Mouse (Mus musculus): ENCODE results near the gene Pnck. TPM values are rescaled to one million over a fixed set of nuclear protein-coding genes. Genes with fewer than 3 reads are reported as not detected.

Gene Pnck
- polyA plus RNA-seq, 1 experiment from 2014 or later, result 12.9 TPM

GRCm38 (mm10) chrX:73658936-73659574 is 862 bp downstream of the Pnck start:
- Histone ChIP-seq H3K27ac (replicated peaks in 1 of 2; ENCODE audit: control insufficient read depth in 1 of 2, insufficient read depth in 1 of 2, low read depth in 2 of 2, low read length in 2 of 2) (no peak overlapping the region), H3K4me1 (ENCODE audit: control insufficient read depth in 2 of 2, insufficient read depth in 2 of 2, low read length in 2 of 2) (no peaks in the 10 kb centered on the region; a peak in 1 of 4 replicates), H3K9me3 (ENCODE audit: control insufficient read depth, low read length) (no peaks in the 10 kb centered on the region), H3K4me2 (ENCODE audit: low read length) (peak overlapping the region; percentile 77), H3K36me3 (ENCODE audit: control insufficient read depth, insufficient read depth, low read length) (no peaks in the 10 kb centered on the region), H3K27me3 (ENCODE audit: control insufficient read depth, insufficient read depth, low read length) (no peaks in the 10 kb centered on the region), H3K4me3 (ENCODE audit: control insufficient read depth in 1 of 2, insufficient read depth in 1 of 2, low read depth in 1 of 2, low read length in 2 of 2) (peak overlapping the region; percentile 42 to 47), H3K9ac (ENCODE audit: low read length) (no peak overlapping the region; the same call in 1 of the 2 replicates)
- WGBS, result 64% methylated on average over 13 of the region's 13 CpGs
- peak; percentile 16; the same call in 1 of the 2 replicates for ATAC-seq (ENCODE audit: insufficient number of reproducible peaks, insufficient read depth, low FRiP score, low read depth)

- H3K4me2 ChIP-seq (ENCODE audit: low read length), result no peak overlapping the region
- 52% methylated on average over 7 of the region's 7 CpGs for WGBS
- no peaks in the 10 kb centered on the region for H3K36me3 ChIP-seq (ENCODE audit: control insufficient read depth, insufficient read depth, low read length)
- no peak overlapping the region for H3K4me3 ChIP-seq (ENCODE audit: control insufficient read depth in 1 of 2, insufficient read depth in 1 of 2, low read depth in 1 of 2, low read length in 2 of 2)
- no peaks in the 10 kb centered on the region; a peak in 1 of 4 replicates for H3K4me1 ChIP-seq (ENCODE audit: control insufficient read depth in 2 of 2, insufficient read depth in 2 of 2, low read length in 2 of 2)
- no peaks in the 10 kb centered on the region for H3K9me3 ChIP-seq (ENCODE audit: control insufficient read depth, low read length)
- H3K9ac ChIP-seq (ENCODE audit: low read length), result no peak overlapping the region
- H3K27me3 ChIP-seq (ENCODE audit: control insufficient read depth, insufficient read depth, low read length), result no peaks in the 10 kb centered on the region
- ATAC-seq (ENCODE audit: insufficient number of reproducible peaks, insufficient read depth, low FRiP score, low read depth), result no peak
- H3K27ac ChIP-seq (replicated peaks in 1 of 2; ENCODE audit: control insufficient read depth in 1 of 2, insufficient read depth in 1 of 2, low read depth in 2 of 2, low read length in 2 of 2), result no peak overlapping the region
Observed at GRCm38 (mm10) chrX:73658391-73658790, 1.5 kb downstream of the Pnck start.

GRCm38 (mm10) chrX:73655529-73655928 is 4.4 kb downstream of the Pnck start:
- no peaks in the 10 kb centered on the region for H3K9me3 ChIP-seq (ENCODE audit: control insufficient read depth, low read length)
- WGBS, result 54% methylated on average over 3 of the region's 3 CpGs
- no peaks in the 10 kb centered on the region for H3K36me3 ChIP-seq (ENCODE audit: control insufficient read depth, insufficient read depth, low read length)
- no peak overlapping the region for H3K9ac ChIP-seq (ENCODE audit: low read length)
- no peak for ATAC-seq (ENCODE audit: insufficient number of reproducible peaks, insufficient read depth, low FRiP score, low read depth)
- H3K4me3 ChIP-seq (ENCODE audit: control insufficient read depth in 1 of 2, insufficient read depth in 1 of 2, low read depth in 1 of 2, low read length in 2 of 2), result no peak overlapping the region
- no peak overlapping the region for H3K4me2 ChIP-seq (ENCODE audit: low read length)
- no peaks in the 10 kb centered on the region for H3K27me3 ChIP-seq (ENCODE audit: control insufficient read depth, insufficient read depth, low read length)
- H3K27ac ChIP-seq (replicated peaks in 1 of 2; ENCODE audit: control insufficient read depth in 1 of 2, insufficient read depth in 1 of 2, low read depth in 2 of 2, low read length in 2 of 2), result no peak overlapping the region
- H3K4me1 ChIP-seq (ENCODE audit: control insufficient read depth in 2 of 2, insufficient read depth in 2 of 2, low read length in 2 of 2), result no peaks in the 10 kb centered on the region; a peak in 1 of 4 replicates

GRCm38 (mm10) chrX:73654177-73654576 is 5.7 kb downstream of the Pnck start:
- Histone ChIP-seq H3K9ac (ENCODE audit: low read length) (no peak overlapping the region), H3K9me3 (ENCODE audit: control insufficient read depth, low read length) (no peaks in the 10 kb centered on the region), H3K27me3 (ENCODE audit: control insufficient read depth, insufficient read depth, low read length) (no peaks in the 10 kb centered on the region), H3K4me2 (ENCODE audit: low read length) (no peak overlapping the region), H3K4me1 (ENCODE audit: control insufficient read depth in 2 of 2, insufficient read depth in 2 of 2, low read length in 2 of 2) (no peaks in the 10 kb centered on the region), H3K4me3 (ENCODE audit: control insufficient read depth in 1 of 2, insufficient read depth in 1 of 2, low read depth in 1 of 2, low read length in 2 of 2) (no peak overlapping the region), H3K27ac (replicated peaks in 1 of 2; ENCODE audit: control insufficient read depth in 1 of 2, insufficient read depth in 1 of 2, low read depth in 2 of 2, low read length in 2 of 2) (no peak overlapping the region), H3K36me3 (ENCODE audit: control insufficient read depth, insufficient read depth, low read length) (no peaks in the 10 kb centered on the region)
- 12% methylated on average over 6 of the region's 6 CpGs for WGBS
- ATAC-seq (ENCODE audit: insufficient number of reproducible peaks, insufficient read depth, low FRiP score, low read depth), result no peak

GRCm38 (mm10) chrX:73653392-73653791 is 6.5 kb downstream of the Pnck start:
- H3K36me3 ChIP-seq (ENCODE audit: control insufficient read depth, insufficient read depth, low read length), result no peaks in the 10 kb centered on the region
- no peak overlapping the region for H3K27ac ChIP-seq (replicated peaks in 1 of 2; ENCODE audit: control insufficient read depth in 1 of 2, insufficient read depth in 1 of 2, low read depth in 2 of 2, low read length in 2 of 2)
- no peak for ATAC-seq (ENCODE audit: insufficient number of reproducible peaks, insufficient read depth, low FRiP score, low read depth)
- no peaks in the 10 kb centered on the region for H3K4me1 ChIP-seq (ENCODE audit: control insufficient read depth in 2 of 2, insufficient read depth in 2 of 2, low read length in 2 of 2)
- H3K4me2 ChIP-seq (ENCODE audit: low read length), result no peak overlapping the region
- H3K4me3 ChIP-seq (ENCODE audit: control insufficient read depth in 1 of 2, insufficient read depth in 1 of 2, low read depth in 1 of 2, low read length in 2 of 2), result no peak overlapping the region
- no peaks in the 10 kb centered on the region for H3K9me3 ChIP-seq (ENCODE audit: control insufficient read depth, low read length)
- WGBS, result 70% methylated on average over 6 of the region's 6 CpGs
- no peak overlapping the region for H3K9ac ChIP-seq (ENCODE audit: low read length)
- no peaks in the 10 kb centered on the region for H3K27me3 ChIP-seq (ENCODE audit: control insufficient read depth, insufficient read depth, low read length)

GRCm38 (mm10) chrX:73650869-73651268 is 9.0 kb downstream of the Pnck start:
- ATAC-seq (ENCODE audit: insufficient number of reproducible peaks, insufficient read depth, low FRiP score, low read depth), result no peak
- H3K36me3 ChIP-seq (ENCODE audit: control insufficient read depth, insufficient read depth, low read length), result no peaks in the 10 kb centered on the region
- no peak overlapping the region for H3K9ac ChIP-seq (ENCODE audit: low read length)
- no peak overlapping the region for H3K4me2 ChIP-seq (ENCODE audit: low read length)
- H3K27ac ChIP-seq (replicated peaks in 1 of 2; ENCODE audit: control insufficient read depth in 1 of 2, insufficient read depth in 1 of 2, low read depth in 2 of 2, low read length in 2 of 2), result no peak overlapping the region
- H3K9me3 ChIP-seq (ENCODE audit: control insufficient read depth, low read length), result no peaks in the 10 kb centered on the region
- no peak overlapping the region for H3K4me3 ChIP-seq (ENCODE audit: control insufficient read depth in 1 of 2, insufficient read depth in 1 of 2, low read depth in 1 of 2, low read length in 2 of 2)
- H3K27me3 ChIP-seq (ENCODE audit: control insufficient read depth, insufficient read depth, low read length), result no peaks in the 10 kb centered on the region
- 58% methylated on average over 3 of the region's 3 CpGs for WGBS
- no peaks in the 10 kb centered on the region for H3K4me1 ChIP-seq (ENCODE audit: control insufficient read depth in 2 of 2, insufficient read depth in 2 of 2, low read length in 2 of 2)

GRCm38 (mm10) chrX:73645121-73645520 is 14.8 kb downstream of the Pnck start:
- H3K4me3 ChIP-seq (ENCODE audit: control insufficient read depth in 1 of 2, insufficient read depth in 1 of 2, low read depth in 1 of 2, low read length in 2 of 2), result no peak overlapping the region
- H3K27ac ChIP-seq (replicated peaks in 1 of 2; ENCODE audit: control insufficient read depth in 1 of 2, insufficient read depth in 1 of 2, low read depth in 2 of 2, low read length in 2 of 2), result no peak overlapping the region
- 40% methylated on average over 4 of the region's 4 CpGs for WGBS
- H3K27me3 ChIP-seq (ENCODE audit: control insufficient read depth, insufficient read depth, low read length), result peaks cover 8% of the 10 kb centered on the region
- H3K9me3 ChIP-seq (ENCODE audit: control insufficient read depth, low read length), result no peaks in the 10 kb centered on the region
- no peak overlapping the region for H3K4me2 ChIP-seq (ENCODE audit: low read length)
- ATAC-seq (ENCODE audit: insufficient number of reproducible peaks, insufficient read depth, low FRiP score, low read depth), result no peak
- H3K4me1 ChIP-seq (ENCODE audit: control insufficient read depth in 2 of 2, insufficient read depth in 2 of 2, low read length in 2 of 2), result no peaks in the 10 kb centered on the region
- no peaks in the 10 kb centered on the region for H3K36me3 ChIP-seq (ENCODE audit: control insufficient read depth, insufficient read depth, low read length)
- H3K9ac ChIP-seq (ENCODE audit: low read length), result no peak overlapping the region
